Mouse (Mus musculus) limb, embryonic 13.5 days (tissue): Measurements from ENCODE around the gene Prkcq. TPM values are rescaled to one million over a fixed set of nuclear protein-coding genes. Genes with fewer than 3 reads are reported as not detected.

Experiments
- ATAC-seq: fragments of 200-750 bp; cut with Nextera tagmentation; 2 replicates; pipeline ENCODE4 v1.8.0; 2017; ENCODE audit warnings: low read depth, moderate number of reproducible peaks, moderate TSS enrichment; ENCODE audit not compliant: low FRiP score
- H3K27ac ChIP-seq: fragments of 300-500 bp; sonication (generic); 2 replicates; pipeline ENCODE4 v1.5.1; 2015; ENCODE audit warnings: inconsistent platforms, mild to moderate bottlenecking, moderate library complexity
- H3K27me3 ChIP-seq: fragments of 300-500 bp; sonication (generic); 2 replicates; pipeline ENCODE4 v1.6.1; 2015; ENCODE audit warnings: mild to moderate bottlenecking, inconsistent platforms
- H3K36me3 ChIP-seq: fragments of 300-500 bp; sonication (generic); 2 replicates; pipeline ENCODE4 v1.6.1; 2015; ENCODE audit warnings: inconsistent platforms, mild to moderate bottlenecking, moderate library complexity
- H3K4me1 ChIP-seq: fragments of 300-500 bp; sonication (generic); 2 replicates; pipeline ENCODE4 v1.6.1; 2015; ENCODE audit warnings: inconsistent platforms
- H3K4me2 ChIP-seq: fragments of 300-500 bp; sonication (generic); replicated peaks from 2 replicates; pipeline ENCODE4 v1.6.1; 2015; ENCODE audit warnings: inconsistent platforms, mild to moderate bottlenecking, moderate library complexity
- H3K4me3 ChIP-seq: fragments of 300-500 bp; sonication (generic); 2 replicates; pipeline ENCODE4 v1.5.1; 2015; ENCODE audit warnings: moderate library complexity, mild to moderate bottlenecking, inconsistent platforms
- H3K9ac ChIP-seq: fragments of 300-500 bp; sonication (generic); 2 replicates; pipeline ENCODE4 v1.6.1; 2015; ENCODE audit warnings: mild to moderate bottlenecking, inconsistent platforms
- H3K9me3 ChIP-seq: fragments of 300-500 bp; sonication (generic); 2 replicates; pipeline ENCODE4 v1.6.1; 2016; ENCODE audit warnings: inconsistent platforms
- WGBS: fragments of 180-500 bp; shearing (Covaris S2); methylation state at CpG from one replicate; pipeline ENCODE4 v1.1.7; 2015; 5-methylcytosine and 5-hydroxymethylcytosine counted together
- polyA plus RNA-seq: library from polyadenylated mRNA; unstranded; fragments of >200 nt; fragmentation: Nextera tagmentation; extraction: Ambion mirVana; gene quantifications from 2 replicates; pipeline ENCODE4 v1.2.1, GENCODE M21; 2015

Prkcq gene
- polyA plus RNA-seq, 1 experiment from 2014 or later: 2.1 TPM

DNA sequence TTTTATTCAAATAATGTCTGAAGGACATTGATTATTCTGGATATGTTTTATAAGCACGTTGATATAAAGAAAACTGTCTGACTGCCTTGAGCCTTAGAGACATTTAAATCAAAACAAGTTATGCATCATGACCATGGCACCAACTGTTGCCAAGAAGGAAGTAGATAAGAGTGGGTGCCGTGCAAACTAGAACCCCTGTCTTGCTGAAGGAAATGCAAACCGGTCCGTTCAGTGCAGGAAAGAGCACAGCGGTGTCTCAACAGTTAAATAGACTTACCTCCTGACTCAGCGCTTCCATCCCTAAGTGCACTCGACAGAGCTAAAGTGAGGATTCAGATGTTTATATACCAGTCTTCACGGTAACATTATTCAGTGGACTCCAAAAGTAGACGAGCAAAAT lies 36.4 kb downstream of the Prkcq start:
- no peak overlapping the region for H3K4me2 ChIP-seq
- no peaks in the 10 kb centered on the region for H3K4me1 ChIP-seq
- ATAC-seq: no peak
- H3K27ac ChIP-seq: no peak overlapping the region
- no peaks in the 10 kb centered on the region for H3K9me3 ChIP-seq
- no peak overlapping the region for H3K9ac ChIP-seq
- 83% methylated on average over 9 of the region's 9 CpGs for WGBS
- H3K36me3 ChIP-seq: no peaks in the 10 kb centered on the region
- H3K4me3 ChIP-seq: no peak overlapping the region
- H3K27me3 ChIP-seq: no peaks in the 10 kb centered on the region

GRCm38 (mm10) chr2:11209335-11209734 lies 37.4 kb downstream of the Prkcq start:
- no peak overlapping the region for H3K4me3 ChIP-seq
- no peaks in the 10 kb centered on the region for H3K4me1 ChIP-seq
- H3K27me3 ChIP-seq: no peaks in the 10 kb centered on the region
- H3K27ac ChIP-seq: no peak overlapping the region
- WGBS: 71% methylated on average over 6 of the region's 6 CpGs
- H3K9ac ChIP-seq: no peak overlapping the region
- ATAC-seq: no peak
- H3K36me3 ChIP-seq: no peaks in the 10 kb centered on the region
- no peaks in the 10 kb centered on the region for H3K9me3 ChIP-seq
- H3K4me2 ChIP-seq: no peak overlapping the region

- no peak for ATAC-seq
- no peak overlapping the region for H3K9ac ChIP-seq
- WGBS: 61% methylated on average over 8 of the region's 8 CpGs
- H3K4me1 ChIP-seq: no peaks in the 10 kb centered on the region
- H3K4me3 ChIP-seq: no peak overlapping the region
- H3K4me2 ChIP-seq: no peak overlapping the region
- no peaks in the 10 kb centered on the region for H3K36me3 ChIP-seq
- no peaks in the 10 kb centered on the region for H3K9me3 ChIP-seq
- no peak overlapping the region for H3K27ac ChIP-seq
- no peaks in the 10 kb centered on the region for H3K27me3 ChIP-seq
Observed at GRCm38 (mm10) chr2:11210241-11210916, 38.5 kb downstream of the Prkcq start.

GRCm38 (mm10) chr2:11211961-11212562 lies 40.2 kb downstream of the Prkcq start:
- 47% methylated on average over 7 of the region's 7 CpGs for WGBS
- H3K9ac ChIP-seq: no peak overlapping the region
- H3K27me3 ChIP-seq: no peaks in the 10 kb centered on the region
- no peak overlapping the region for H3K4me2 ChIP-seq
- H3K4me3 ChIP-seq: no peak overlapping the region
- H3K4me1 ChIP-seq: no peaks in the 10 kb centered on the region
- no peak for ATAC-seq
- no peak overlapping the region for H3K27ac ChIP-seq
- H3K9me3 ChIP-seq: no peaks in the 10 kb centered on the region
- no peaks in the 10 kb centered on the region for H3K36me3 ChIP-seq

DNA sequence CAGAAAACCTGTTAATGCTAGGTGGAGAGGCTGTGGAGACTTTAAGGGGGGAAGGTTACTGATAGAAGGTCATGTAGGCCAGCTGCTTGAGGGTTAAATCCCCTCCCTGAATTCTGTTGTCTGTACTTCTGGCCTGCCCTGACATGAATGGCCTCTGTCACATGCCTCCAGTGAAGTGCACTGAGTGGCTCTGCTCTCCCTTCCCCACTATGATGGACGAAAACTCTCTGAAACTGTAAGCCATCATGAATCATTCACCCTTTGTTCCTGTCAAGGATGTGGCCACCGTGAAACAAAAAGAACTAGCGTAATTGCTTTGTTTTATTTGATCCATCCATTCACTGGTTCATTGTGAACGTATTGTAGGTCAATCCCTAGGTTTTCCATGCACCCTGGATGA lies 44.5 kb downstream of the Prkcq start:
- no peaks in the 10 kb centered on the region for H3K4me1 ChIP-seq
- no peak overlapping the region for H3K27ac ChIP-seq
- H3K4me3 ChIP-seq: no peak overlapping the region
- no peaks in the 10 kb centered on the region for H3K27me3 ChIP-seq
- H3K9ac ChIP-seq: no peak overlapping the region
- ATAC-seq: no peak
- H3K36me3 ChIP-seq: no peaks in the 10 kb centered on the region
- H3K9me3 ChIP-seq: no peaks in the 10 kb centered on the region
- H3K4me2 ChIP-seq: no peak overlapping the region
- 71% methylated on average over 4 of the region's 4 CpGs for WGBS

DNA sequence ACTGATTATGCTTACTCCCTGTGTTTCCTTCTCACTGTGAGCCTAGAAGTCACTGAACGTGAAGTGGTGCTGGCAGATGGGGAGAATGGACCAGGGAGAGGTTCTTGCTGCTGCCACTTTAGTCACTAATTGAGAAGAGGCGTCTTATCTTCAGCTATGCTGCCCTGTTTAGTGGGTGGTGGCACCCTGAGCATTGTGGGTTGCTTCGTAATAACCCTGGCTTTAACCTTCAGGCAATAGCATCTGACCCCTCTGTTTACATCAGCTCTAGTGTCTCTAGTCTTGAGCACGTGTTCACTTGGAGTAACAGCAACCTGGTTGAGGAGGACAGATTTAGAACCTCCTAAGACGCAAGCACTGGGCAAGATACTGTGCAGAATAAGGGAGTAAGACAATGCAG lies 44.9 kb downstream of the Prkcq start:
- no peaks in the 10 kb centered on the region for H3K27me3 ChIP-seq
- ATAC-seq: no peak
- H3K4me3 ChIP-seq: no peak overlapping the region
- H3K4me2 ChIP-seq: no peak overlapping the region
- H3K4me1 ChIP-seq: no peaks in the 10 kb centered on the region
- no peaks in the 10 kb centered on the region for H3K36me3 ChIP-seq
- no peaks in the 10 kb centered on the region for H3K9me3 ChIP-seq
- WGBS: 72% methylated on average over 5 of the region's 5 CpGs
- no peak overlapping the region for H3K27ac ChIP-seq
- no peak overlapping the region for H3K9ac ChIP-seq

- Histone ChIP-seq H3K4me2 (no peak overlapping the region), H3K4me1 (no peaks in the 10 kb centered on the region), H3K27ac (no peak overlapping the region), H3K27me3 (no peaks in the 10 kb centered on the region), H3K4me3 (no peak overlapping the region), H3K36me3 (no peaks in the 10 kb centered on the region), H3K9me3 (no peaks in the 10 kb centered on the region), H3K9ac (no peak overlapping the region)
- ATAC-seq: no peak
- 75% methylated on average over 5 of the region's 5 CpGs for WGBS
Observed at GRCm38 (mm10) chr2:11218122-11218521, 46.2 kb downstream of the Prkcq start.

DNA sequence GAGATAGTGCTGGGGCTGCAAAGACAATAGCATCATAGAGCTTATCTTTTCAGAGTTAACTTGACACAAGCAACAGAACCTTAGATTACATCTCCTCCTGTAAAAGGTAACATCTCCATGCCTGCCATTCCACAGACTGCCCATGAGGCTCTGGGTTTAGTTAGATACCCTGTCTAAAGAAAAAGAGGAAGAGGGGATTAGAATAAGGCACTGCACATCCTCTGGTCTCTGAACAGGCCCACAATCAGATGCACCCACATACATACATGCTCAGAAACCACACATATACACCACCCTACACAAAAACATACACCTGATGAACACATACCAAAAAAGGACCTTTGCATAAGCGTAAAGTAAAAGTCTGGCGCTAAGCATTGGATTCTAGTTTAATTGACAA lies 47.4 kb downstream of the Prkcq start:
- H3K36me3 ChIP-seq: no peaks in the 10 kb centered on the region
- no peak overlapping the region for H3K4me3 ChIP-seq
- no peak overlapping the region for H3K27ac ChIP-seq
- no peak overlapping the region for H3K4me2 ChIP-seq
- H3K9me3 ChIP-seq: no peaks in the 10 kb centered on the region
- WGBS: 91% methylated on average over 2 of the region's 2 CpGs
- no peak for ATAC-seq
- no peaks in the 10 kb centered on the region for H3K27me3 ChIP-seq
- no peaks in the 10 kb centered on the region for H3K4me1 ChIP-seq
- no peak overlapping the region for H3K9ac ChIP-seq

DNA sequence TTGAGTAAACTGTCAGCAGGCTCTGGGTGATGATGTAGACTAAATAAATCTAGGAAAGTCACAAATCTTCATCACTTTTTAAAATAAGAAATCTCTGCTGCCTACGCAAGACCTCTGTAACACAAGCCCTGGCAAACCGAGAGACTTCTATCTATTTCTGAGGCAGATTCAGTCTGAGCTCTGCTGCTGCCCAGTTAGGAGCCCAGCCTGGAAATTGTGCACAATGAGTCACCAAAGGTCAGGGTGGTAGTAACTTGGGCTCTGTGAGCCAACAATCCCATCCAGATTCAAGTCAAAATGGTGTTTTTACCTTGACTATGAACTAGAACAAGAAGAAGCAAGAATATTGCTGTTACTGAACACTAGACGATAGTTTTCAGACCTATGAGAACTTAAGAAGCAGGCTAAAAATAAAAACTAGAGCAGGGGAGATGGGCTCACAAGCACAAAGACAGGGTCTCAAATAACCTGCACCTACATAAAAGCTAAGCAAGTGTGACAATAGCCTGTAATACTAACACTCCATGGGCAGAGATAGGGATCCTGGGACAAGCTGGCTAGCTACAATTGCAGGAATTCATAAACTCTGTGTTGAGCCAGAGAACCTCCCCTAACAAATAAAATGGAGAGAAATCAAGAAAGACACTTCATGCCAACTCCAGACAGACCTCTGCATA lies 53.0 kb downstream of the Prkcq start:
- Histone ChIP-seq H3K4me2 (no peak overlapping the region), H3K4me1 (no peaks in the 10 kb centered on the region), H3K36me3 (no peaks in the 10 kb centered on the region), H3K4me3 (no peak overlapping the region), H3K27ac (no peak overlapping the region), H3K9me3 (no peaks in the 10 kb centered on the region), H3K27me3 (no peaks in the 10 kb centered on the region), H3K9ac (no peak overlapping the region)
- WGBS: 89% methylated on average over 3 of the region's 3 CpGs
- no peak for ATAC-seq

DNA sequence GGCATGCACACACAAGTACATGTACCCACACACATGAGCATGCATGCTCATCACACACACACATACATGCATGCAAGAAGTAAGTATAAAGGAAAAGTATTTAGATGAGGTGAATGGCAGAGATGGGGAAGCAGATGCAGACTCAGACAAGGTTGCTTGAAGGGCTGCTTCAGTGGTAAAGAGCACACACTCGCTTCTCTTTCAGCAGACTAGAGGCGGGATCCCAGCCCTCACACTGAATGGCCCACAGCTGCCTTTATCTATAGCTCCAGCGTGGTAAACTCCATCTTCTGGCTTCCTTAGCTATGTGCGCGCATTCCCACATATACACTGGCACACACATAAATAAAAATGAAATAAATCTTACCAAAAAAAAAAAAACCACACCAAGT lies 53.6 kb downstream of the Prkcq start:
- no peak overlapping the region for H3K4me2 ChIP-seq
- H3K9ac ChIP-seq: no peak overlapping the region
- H3K27me3 ChIP-seq: no peaks in the 10 kb centered on the region
- 84% methylated on average over 5 of the region's 5 CpGs for WGBS
- no peak overlapping the region for H3K27ac ChIP-seq
- H3K36me3 ChIP-seq: no peaks in the 10 kb centered on the region
- no peak for ATAC-seq
- no peak overlapping the region for H3K4me3 ChIP-seq
- H3K4me1 ChIP-seq: no peaks in the 10 kb centered on the region
- H3K9me3 ChIP-seq: no peaks in the 10 kb centered on the region

DNA sequence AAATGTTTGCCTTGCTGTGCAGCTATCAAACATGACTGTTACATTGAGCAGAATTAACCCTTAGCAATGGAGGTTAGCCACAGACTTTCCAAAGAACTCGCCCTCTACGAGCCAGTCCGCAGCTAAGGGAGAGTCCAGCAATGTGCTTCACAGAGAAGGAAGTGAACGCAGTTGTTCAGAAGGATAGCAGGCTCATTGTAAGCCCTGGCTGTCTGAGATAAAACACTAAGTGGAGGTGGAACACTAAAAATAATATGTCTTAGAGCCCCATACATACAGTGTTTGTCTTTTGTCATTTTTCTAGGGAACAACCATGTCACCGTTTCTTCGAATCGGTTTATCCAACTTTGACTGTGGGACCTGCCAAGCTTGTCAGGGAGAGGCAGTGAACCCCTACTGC lies 54.6 kb downstream of the Prkcq start:
- WGBS: 89% methylated on average over 7 of the region's 7 CpGs
- Histone ChIP-seq H3K9me3 (no peaks in the 10 kb centered on the region), H3K36me3 (no peaks in the 10 kb centered on the region), H3K4me2 (no peak overlapping the region), H3K27ac (no peak overlapping the region), H3K4me3 (no peak overlapping the region), H3K27me3 (no peaks in the 10 kb centered on the region), H3K4me1 (no peaks in the 10 kb centered on the region), H3K9ac (no peak overlapping the region)
- ATAC-seq: no peak

DNA sequence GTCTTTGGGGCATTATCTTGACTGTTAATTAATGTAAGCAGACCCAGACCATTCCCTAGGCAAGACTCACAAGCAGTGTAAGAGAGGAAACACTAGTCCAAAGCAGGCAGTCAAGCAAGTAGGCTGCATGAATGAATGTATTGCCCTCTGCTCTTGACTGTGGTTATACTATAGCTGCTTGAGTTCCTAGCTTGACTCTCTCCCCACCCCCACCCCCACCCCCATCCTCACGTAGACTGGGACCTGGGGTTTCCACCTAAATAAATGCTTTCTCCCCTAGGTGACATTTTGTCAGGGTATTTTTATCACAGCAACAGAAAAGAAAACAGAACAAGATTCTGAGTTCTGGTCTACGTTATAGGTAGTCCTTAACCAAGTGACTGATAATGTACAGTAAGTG lies 57.2 kb downstream of the Prkcq start:
- no peaks in the 10 kb centered on the region for H3K4me1 ChIP-seq
- no peak overlapping the region for H3K4me2 ChIP-seq
- 75% methylated on average over 2 of the region's 2 CpGs for WGBS
- no peaks in the 10 kb centered on the region for H3K9me3 ChIP-seq
- H3K9ac ChIP-seq: no peak overlapping the region
- no peaks in the 10 kb centered on the region for H3K36me3 ChIP-seq
- H3K4me3 ChIP-seq: no peak overlapping the region
- no peaks in the 10 kb centered on the region for H3K27me3 ChIP-seq
- ATAC-seq: no peak
- no peak overlapping the region for H3K27ac ChIP-seq

GRCm38 (mm10) chr2:11231118-11231517 lies 59.2 kb downstream of the Prkcq start:
- Histone ChIP-seq H3K4me1 (no peaks in the 10 kb centered on the region), H3K4me3 (no peak overlapping the region), H3K4me2 (no peak overlapping the region), H3K27ac (no peak overlapping the region), H3K9ac (no peak overlapping the region), H3K27me3 (no peaks in the 10 kb centered on the region), H3K9me3 (no peaks in the 10 kb centered on the region), H3K36me3 (no peaks in the 10 kb centered on the region)
- no peak for ATAC-seq
- 74% methylated on average over 3 of the region's 3 CpGs for WGBS
